Mouse (Mus musculus): ENCODE data around the gene Gm17387.

- TF ChIP-seq CTCF (IDR thresholded peaks at IDR 0.05; ENCODE audit: borderline replicate concordance, extremely low read depth, insufficient read depth, insufficient read length) = no peak
- no peak for TF ChIP-seq POLR2A (IDR thresholded peaks at IDR 0.05; ENCODE audit: borderline replicate concordance, extremely low read depth, insufficient read depth, insufficient read length, poor library complexity, severe bottlenecking)
Observed at GRCm38 (mm10) chr7:141059929-141060328, 31.0 kb downstream of the Gm17387 start.
